Mouse (Mus musculus) lung, adult 18-20 months (tissue): ENCODE data around the gene Actr3.
A peak's percentile ranks its signal among the peaks of the same experiment; 100 is the strongest.

Experiments used
- DNase-seq, 2 experiments: peaks; one replicate each; pipeline ENCODE4 v3.0.0; 2022; ENCODE audit warnings: mixed read lengths in 2 of 2

The Actr3 gene

DNA sequence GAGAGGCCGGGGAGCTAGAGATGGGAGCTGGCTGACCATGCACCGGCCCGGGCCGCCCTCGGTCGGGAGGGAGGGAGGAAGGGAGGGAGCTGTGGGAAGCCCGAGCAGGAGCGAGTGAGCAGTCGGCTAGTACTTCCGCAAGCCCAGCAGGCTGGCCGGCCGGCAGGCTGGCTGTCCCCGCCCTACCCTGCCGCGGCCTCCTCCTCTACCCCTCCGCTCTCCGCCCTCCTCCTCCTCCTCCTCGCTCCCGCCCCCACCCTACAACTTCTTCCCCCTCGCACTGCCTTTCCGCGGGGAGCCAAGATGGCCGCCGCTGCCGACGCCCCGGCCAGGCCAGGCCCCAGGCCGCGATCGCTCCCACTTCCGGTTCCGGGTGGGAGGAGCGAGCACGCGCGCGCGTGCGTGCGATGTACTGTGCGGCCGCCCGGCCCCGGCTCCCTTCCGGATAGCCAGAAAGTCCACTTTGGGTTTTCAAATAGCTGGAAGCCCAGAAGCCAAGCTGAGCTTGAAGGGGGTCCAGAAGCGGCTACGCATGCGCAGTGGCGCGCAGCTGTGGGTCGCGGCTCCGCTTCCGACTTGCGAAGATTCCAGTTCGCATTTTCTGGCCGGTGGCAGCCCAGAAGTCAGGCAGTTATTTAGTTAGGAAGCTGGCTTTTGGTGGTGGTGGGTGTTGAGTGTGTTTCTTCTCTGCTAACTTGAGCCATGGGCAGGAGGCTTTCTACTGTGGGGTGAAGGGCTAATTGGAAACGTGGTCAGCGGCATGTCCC is at the start of gene Actr3:
Gene Actr3 (minus strand): TSS at position 359 of the 767 bp plus-strand sequence.
- peak; percentile 99 to 100 for DNase-seq

DNA sequence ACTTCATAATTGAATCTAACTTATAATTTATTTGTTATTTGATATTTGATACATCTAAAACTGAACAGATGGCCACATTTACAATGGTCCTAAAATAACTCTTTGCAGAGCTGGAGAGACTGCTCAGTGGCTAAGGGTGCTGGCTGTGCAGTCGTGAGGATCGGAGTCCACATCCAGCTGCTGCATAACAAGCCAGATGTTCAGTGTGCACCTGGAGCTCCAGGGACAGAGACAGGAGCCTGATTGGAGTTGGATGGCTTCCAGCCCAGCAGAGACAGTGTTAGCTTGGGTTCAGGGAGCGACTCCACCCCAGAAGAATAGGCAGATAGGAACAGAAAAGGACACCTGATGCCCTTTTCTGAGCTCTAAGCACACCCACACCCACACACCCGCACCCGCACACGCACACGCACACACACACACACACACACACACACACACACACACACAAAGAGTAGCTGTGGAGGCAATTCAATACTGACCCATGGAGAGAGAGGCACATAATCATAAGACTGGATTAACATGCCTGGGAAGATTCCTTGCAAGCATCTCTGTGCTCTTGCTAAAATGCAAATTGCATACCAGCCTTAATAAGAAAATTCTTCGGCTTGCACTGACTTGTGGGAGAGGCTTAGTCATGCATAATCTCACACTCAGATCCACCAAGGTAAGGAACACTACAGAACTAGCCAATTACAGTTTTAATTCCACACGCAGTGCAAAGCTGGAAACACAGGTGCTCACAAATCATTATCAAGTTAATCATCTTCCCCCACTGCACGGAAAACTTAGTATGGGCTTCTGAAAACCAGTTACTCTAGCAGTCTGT is 47.1 kb upstream of the Actr3 start:
- no peak for DNase-seq

GRCm38 (mm10) chr1:125481842-125482241 is 46.3 kb upstream of the Actr3 start:
- DNase-seq, result no peak

DNA sequence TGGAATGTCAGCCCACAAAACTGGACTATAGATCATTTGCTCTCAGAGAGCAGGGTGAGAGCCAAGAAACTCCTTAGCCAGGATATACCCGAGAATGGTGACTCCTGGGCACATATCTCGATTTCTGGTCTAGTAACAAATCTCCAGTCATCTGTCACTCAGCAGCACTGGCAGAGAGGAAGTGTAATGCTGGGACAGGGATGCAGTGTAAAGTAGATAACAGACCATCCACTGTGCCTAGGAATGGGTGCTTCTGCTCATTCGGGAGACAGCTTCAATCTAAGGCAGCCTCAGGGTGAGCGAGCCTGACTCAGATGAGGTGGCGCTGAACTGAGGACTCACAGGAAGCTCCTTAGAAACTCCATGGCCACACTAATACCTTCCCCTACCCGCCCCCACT is 43.1 kb upstream of the Actr3 start:
- no peak for DNase-seq

DNA sequence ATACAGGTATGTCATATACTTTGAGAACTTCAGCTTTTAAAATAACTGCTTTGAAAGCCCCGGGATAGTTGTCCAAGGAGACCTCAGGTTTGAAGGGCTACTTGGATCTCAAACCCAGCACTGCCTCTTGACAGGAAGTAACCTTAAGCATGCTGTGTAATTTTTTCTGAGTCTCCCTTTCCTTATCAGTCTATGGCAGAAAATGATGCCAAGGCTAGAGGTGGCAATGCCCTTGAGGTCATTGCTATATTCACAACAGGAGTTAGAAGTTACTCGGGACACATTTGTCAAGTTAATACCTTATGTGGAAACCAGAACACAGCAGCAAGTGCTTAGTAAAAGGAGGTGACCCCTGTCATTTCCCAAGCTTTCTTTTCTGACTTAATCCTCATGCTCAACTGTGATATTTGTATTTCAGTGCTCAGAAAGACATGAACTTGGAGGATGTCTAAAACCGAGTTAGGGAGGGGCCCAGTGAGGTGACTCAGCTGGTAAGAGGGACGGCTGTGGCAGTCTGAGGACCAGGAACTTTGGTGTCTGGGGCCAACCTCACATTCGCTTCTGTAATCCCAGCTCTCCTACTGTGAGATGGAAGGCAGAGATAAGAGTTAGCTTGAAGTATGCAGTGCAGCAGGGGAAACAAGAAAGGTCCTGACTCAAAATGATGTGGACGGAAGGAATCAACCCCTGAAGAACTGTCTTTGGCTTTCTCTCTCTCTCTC is 40.6 kb upstream of the Actr3 start:
- no peak for DNase-seq

DNA sequence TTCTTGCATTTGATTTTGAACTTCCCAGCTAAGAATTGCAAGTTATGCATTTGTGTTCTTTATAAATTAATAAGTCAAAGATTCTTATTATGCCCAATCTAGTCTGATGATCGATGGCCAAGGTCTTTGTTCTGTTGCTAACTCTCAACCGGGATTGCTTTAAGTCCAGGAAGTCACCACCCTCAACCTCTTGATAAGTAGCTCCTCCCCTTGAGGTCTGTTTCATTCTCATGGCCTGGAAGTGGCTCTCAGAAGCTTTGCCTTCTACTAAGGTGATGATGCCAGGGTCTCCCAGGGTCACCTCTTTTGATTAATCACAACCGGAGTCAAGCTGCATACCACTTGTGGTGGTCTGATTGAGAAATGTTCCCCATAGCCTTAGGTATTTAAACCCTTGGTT is 38.3 kb upstream of the Actr3 start:
- no peak for DNase-seq

- DNase-seq, result no peak
These were observed 37.7 kb upstream of the Actr3 start for GRCm38 (mm10) chr1:125473126-125473666.

GRCm38 (mm10) chr1:125470805-125471648 is 35.5 kb upstream of the Actr3 start:
- DNase-seq, result no peak

DNA sequence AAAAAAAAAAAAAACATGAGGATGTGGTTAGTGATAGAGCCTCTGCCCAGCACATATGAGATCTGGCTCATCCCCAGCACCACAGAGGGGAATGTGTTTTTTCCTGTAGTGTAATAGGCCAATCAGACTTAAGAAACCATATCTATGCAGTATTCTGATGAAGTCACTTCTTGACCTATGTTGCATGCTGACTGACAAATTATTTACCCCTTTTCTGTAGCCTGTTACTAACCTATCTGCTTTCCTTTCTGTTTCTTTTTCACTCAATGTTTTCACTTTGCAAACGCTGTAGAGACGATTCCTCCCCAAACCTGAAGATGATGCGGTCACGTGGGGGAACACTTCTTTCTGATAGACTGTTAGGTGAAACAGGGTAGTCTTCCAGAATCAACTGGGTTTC is 32.4 kb upstream of the Actr3 start:
- no peak for DNase-seq

- DNase-seq, result peak; percentile 32 to 38
These were observed 31.2 kb upstream of the Actr3 start for GRCm38 (mm10) chr1:125466621-125467257.

GRCm38 (mm10) chr1:125464011-125464410 is 28.5 kb upstream of the Actr3 start:
- DNase-seq, result no peak

DNA sequence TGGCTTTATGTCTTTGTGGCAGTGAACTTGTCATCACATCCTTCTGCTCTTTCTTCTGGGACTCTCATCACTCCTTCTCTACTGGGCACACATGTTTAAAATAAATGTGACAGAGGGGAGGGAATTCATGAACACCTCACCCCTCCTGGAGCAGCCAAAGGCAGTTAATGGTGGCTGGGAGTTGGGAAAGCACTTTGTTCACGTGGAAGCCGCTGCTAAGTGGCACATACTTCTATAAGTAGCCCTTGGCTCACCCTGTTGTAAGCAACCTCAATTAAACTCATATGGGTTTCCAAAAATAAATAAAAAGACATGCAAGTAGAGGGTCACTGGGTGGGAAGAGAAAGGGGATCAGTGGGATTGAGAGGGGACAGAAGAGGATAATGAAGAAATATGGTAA is 27.8 kb upstream of the Actr3 start:
- no peak for DNase-seq

DNA sequence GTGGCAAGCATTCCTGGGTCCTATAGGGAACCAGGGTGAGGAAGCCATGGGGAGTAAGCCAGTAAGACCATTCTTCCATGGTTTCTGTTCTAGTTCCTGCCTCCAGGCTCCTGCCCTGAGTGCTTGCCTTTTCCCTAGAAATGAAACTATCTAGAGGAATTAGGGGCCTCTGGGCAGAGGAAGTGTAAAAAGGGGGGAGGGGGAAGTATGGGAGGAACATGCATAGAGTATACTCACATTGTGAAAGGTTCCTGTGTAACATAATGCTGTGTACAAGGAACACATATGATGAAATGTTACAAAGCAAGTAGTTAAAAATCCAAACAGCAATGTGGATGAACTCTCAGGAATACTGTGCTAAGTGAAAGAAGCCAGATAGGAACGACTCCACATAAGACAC is 27.4 kb upstream of the Actr3 start:
- no peak for DNase-seq

GRCm38 (mm10) chr1:125458531-125458930 is 23.0 kb upstream of the Actr3 start:
- peak; percentile 48 to 53 for DNase-seq

DNA sequence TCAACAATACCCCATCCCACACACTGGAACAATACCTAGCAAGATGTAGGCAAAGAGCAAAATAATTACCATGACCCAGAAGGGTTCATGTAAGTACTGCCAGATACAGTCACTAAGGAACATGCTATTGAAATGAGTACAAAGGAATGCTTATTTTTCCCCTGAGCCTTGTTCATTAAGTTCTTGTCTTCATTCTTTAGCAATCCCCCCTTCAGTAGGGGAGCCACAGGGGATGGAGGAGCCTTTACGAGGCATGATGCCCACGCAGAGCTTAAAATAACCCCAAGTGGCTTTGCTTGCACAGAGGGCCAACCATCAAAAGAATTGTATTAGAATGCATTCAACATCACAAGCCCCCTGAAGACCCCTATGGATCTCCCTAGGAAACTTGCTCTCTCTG is 19.6 kb upstream of the Actr3 start:
- no peak for DNase-seq

DNA sequence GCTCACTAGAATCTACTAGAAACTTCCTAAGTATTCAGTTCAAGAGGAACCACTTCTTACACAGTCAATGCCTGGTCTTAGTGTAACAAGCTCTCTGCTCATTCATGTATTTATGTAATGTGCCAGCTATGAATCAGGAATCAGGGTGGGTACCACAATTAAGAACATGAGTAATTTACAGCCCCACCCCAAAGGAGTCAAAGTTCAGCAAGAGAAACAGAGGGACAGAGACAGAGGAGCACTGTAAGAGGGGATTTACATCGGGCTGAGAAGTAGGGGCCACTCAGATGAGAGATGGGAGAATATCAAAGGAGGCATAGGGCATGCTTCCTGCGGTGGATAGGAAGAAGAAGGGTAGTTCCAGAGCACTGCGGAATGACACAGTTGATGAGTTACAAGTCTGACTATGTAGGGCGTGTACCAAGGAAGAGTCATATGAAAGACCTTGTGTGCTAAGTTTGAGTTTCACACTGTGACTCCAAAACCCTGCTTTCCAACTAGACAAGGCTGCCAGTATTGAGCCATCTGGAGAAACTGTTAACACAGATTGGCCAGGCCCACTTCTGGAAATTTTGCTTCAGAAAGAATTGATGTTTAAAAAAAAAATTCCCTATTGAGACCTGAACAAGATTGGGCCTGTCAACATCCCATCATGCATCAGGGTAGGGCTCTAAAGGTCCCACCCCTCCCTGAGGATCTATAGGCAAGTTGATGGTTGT is 14.9 kb upstream of the Actr3 start:
- no peak for DNase-seq

DNA sequence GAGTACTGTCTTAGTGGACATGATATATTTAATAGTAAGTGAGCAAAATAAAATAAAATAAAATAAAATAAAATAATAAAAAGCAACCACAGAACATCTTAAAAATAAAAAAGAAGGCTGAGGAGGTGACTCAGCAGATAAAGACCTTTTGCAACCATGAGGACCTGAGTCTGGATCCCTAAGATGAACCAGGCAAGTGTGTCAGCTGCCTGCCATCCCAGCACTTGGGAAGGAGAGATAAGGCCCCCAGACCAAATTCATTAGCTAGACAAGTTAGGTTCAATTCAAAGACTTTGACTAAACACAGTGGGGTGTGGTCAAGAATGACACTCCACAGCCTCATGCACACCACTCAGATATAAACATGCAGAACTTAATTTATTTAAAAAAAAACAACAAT is 12.4 kb upstream of the Actr3 start:
- DNase-seq, result no peak

DNA sequence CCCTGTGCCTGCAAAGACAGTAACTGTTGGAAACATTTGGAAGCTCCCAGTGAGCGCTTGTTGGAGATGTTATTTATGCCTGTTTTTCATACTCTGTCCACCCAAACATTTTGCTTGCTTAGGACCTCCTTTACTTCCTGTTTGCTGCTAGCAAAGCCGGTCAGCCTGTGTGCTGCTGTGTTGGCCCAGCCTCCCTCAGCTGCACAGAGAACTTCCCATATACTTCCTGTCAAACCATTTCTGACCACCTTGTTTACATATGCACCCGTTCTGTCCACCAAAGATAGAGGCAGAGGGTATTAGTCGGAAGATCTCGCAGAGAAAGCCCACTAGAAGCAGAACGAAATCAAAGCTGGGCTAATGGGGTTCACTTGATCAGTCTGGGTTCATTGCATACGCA is 6.2 kb upstream of the Actr3 start:
- DNase-seq, result peak; percentile 48 to 52

DNA sequence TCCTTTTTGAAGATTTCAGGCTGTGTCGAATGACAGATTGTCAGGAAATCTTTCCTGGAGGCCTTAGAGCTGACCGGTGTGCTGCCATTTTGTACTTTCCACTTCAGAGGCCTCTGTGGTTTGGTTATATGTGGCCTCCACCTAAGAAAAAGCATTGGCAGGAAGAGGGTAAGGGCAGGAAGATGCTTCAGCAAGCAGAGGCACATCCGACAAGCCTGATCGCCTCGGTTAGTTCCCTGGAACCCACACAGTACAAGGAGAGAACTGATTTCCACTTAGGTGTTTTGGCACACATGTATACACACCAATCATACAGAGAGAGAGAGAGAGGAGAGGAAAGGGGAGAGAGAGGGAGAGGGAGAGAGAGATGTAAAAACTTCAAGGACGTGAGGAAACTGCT is 5.7 kb upstream of the Actr3 start:
- DNase-seq, result no peak

GRCm38 (mm10) chr1:125439556-125439955 is 4.0 kb upstream of the Actr3 start:
- no peak for DNase-seq

DNA sequence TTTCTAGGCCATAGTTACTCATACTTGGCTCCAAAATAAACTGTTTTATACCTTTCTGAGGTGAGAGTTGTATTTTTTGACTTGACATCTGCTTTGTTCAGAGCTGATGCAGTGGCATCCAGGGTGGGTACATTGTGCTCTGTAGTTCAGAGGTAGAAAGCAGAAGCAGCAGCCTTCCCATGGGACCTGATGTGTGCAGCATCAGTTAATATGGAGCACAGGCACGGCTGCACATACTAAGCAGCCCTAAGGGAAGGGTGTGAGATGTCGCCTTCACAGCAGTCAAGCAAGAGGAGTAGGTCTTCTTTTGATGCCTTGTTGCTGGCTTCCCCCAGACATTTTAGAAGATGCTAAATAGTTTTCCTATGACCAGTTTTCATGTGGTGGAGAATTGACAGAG is 3.3 kb upstream of the Actr3 start:
- DNase-seq, result no peak
